Mouse (Mus musculus) forebrain, embryonic 15.5 days (tissue): ENCODE measurements around the gene 1500009C09Rik. TPM values are rescaled to one million over a fixed set of nuclear protein-coding genes. Genes with fewer than 3 reads are reported as not detected.

ENCODE experiments used
- ATAC-seq: fragments of 200-750 bp; cut with Nextera tagmentation; replicated peaks from 2 replicates; pipeline ENCODE4 v1.8.0; 2017; ENCODE audit warnings: mild to moderate bottlenecking, moderate TSS enrichment, moderate library complexity
- H3K27ac ChIP-seq: fragments of 300-500 bp; sonication (generic); replicated peaks from 2 replicates; pipeline ENCODE4 v1.5.1; 2015; ENCODE audit warnings: mild to moderate bottlenecking, inconsistent platforms
- H3K27me3 ChIP-seq: fragments of 300-500 bp; sonication (generic); 2 replicates; pipeline ENCODE4 v1.6.1; 2015; ENCODE audit warnings: inconsistent platforms
- H3K36me3 ChIP-seq: fragments of 300-500 bp; sonication (generic); 2 replicates; pipeline ENCODE4 v1.6.1; 2015; ENCODE audit warnings: mild to moderate bottlenecking, inconsistent platforms
- H3K4me1 ChIP-seq: fragments of 300-500 bp; sonication (generic); 2 replicates; pipeline ENCODE4 v1.6.1; 2015; ENCODE audit warnings: inconsistent platforms
- H3K4me2 ChIP-seq: fragments of 300-500 bp; sonication (generic); replicated peaks from 2 replicates; pipeline ENCODE4 v1.6.1; 2015; ENCODE audit warnings: mild to moderate bottlenecking, inconsistent platforms
- H3K4me3 ChIP-seq: fragments of 300-500 bp; sonication (generic); 2 replicates; pipeline ENCODE4 v1.5.1; 2015; ENCODE audit warnings: mild to moderate bottlenecking, inconsistent platforms
- H3K9ac ChIP-seq: fragments of 300-500 bp; sonication (generic); replicated peaks from 2 replicates; pipeline ENCODE4 v1.6.1; 2015; ENCODE audit warnings: mild to moderate bottlenecking, inconsistent platforms
- H3K9me3 ChIP-seq: fragments of 300-500 bp; sonication (generic); 2 replicates; pipeline ENCODE4 v1.6.1; 2016; ENCODE audit warnings: inconsistent platforms
- WGBS: fragments of 180-500 bp; shearing (Covaris S2); methylation state at CpG from one replicate; pipeline ENCODE4 v1.1.7; 2015; ENCODE audit warnings: mixed read lengths; 5-methylcytosine and 5-hydroxymethylcytosine counted together
- polyA plus RNA-seq: library from polyadenylated mRNA; unstranded; fragments of >200 nt; fragmentation: Nextera tagmentation; extraction: Ambion mirVana; gene quantifications from 2 replicates; pipeline ENCODE4 v1.2.1, GENCODE M21; 2015

The 1500009C09Rik gene
- polyA plus RNA-seq: 13.5 and 14.7 TPM in 2 replicates

GRCm38 (mm10) chr15:82252097-82252496, at the start of gene 1500009C09Rik:
TSS of gene 1500009C09Rik (plus strand) at chr15:82252397.
- 91% methylated on average over 6 of the region's 6 CpGs for WGBS
- H3K36me3 ChIP-seq: no peaks in the 10 kb centered on the region
- no peak for ATAC-seq
- no peaks in the 10 kb centered on the region for H3K27me3 ChIP-seq
- peaks cover 4% of the 10 kb centered on the region; the same call in 1 of the 2 replicates for H3K9me3 ChIP-seq
- H3K4me3 ChIP-seq: no peak within 1 kb of the TSS
- H3K9ac ChIP-seq: no peak within 1 kb of the TSS
- H3K4me2 ChIP-seq: no peak within 1 kb of the TSS
- no peak within 1 kb of the TSS for H3K27ac ChIP-seq
- H3K4me1 ChIP-seq: peaks cover 19% of the 10 kb centered on the region

GRCm38 (mm10) chr15:82203090-82203489, 49.1 kb upstream of the 1500009C09Rik start:
- no peak overlapping the region for H3K9ac ChIP-seq
- no peak overlapping the region for H3K27ac ChIP-seq
- H3K4me2 ChIP-seq: no peak overlapping the region
- WGBS: 95% methylated on average over 10 of the region's 10 CpGs
- H3K4me1 ChIP-seq: peaks cover 35% of the 10 kb centered on the region
- H3K9me3 ChIP-seq: no peaks in the 10 kb centered on the region
- H3K4me3 ChIP-seq: no peak overlapping the region
- H3K36me3 ChIP-seq: peaks cover 63% of the 10 kb centered on the region
- no peak for ATAC-seq
- H3K27me3 ChIP-seq: peaks cover 19% of the 10 kb centered on the region

- Histone ChIP-seq H3K4me1 (peaks cover 35% of the 10 kb centered on the region), H3K4me2 (no peak overlapping the region), H3K9me3 (no peaks in the 10 kb centered on the region), H3K4me3 (no peak overlapping the region), H3K27ac (no peak overlapping the region), H3K36me3 (peaks cover 56% of the 10 kb centered on the region), H3K9ac (no peak overlapping the region), H3K27me3 (peaks cover 22% of the 10 kb centered on the region)
- no peak for ATAC-seq
- WGBS: 64% methylated on average over 20 of the region's 20 CpGs
Measured at GRCm38 (mm10) chr15:82203611-82204351, 48.4 kb upstream of the 1500009C09Rik start.

- Histone ChIP-seq H3K4me1 (peaks cover 35% of the 10 kb centered on the region), H3K4me3 (no peak overlapping the region), H3K4me2 (no peak overlapping the region), H3K36me3 (peaks cover 46% of the 10 kb centered on the region), H3K27me3 (peaks cover 28% of the 10 kb centered on the region), H3K9ac (no peak overlapping the region), H3K9me3 (no peaks in the 10 kb centered on the region), H3K27ac (no peak overlapping the region)
- 62% methylated on average over 10 of the region's 10 CpGs for WGBS
- no peak for ATAC-seq
Measured at GRCm38 (mm10) chr15:82204680-82205371, 47.4 kb upstream of the 1500009C09Rik start.

GRCm38 (mm10) chr15:82206365-82207104, 45.7 kb upstream of the 1500009C09Rik start:
- peaks cover 31% of the 10 kb centered on the region for H3K36me3 ChIP-seq

GRCm38 (mm10) chr15:82207105-82207459, 45.1 kb upstream of the 1500009C09Rik start:
- H3K27me3 ChIP-seq: peaks cover 51% of the 10 kb centered on the region
- no peak overlapping the region for H3K27ac ChIP-seq

More at GRCm38 (mm10) chr15:82206365-82207104, 45.7 kb upstream of the 1500009C09Rik start:
- WGBS: 43% methylated on average over 9 of the region's 9 CpGs
- peak; percentile 77 for ATAC-seq
- Histone ChIP-seq H3K27me3 (peaks cover 45% of the 10 kb centered on the region), H3K4me3 (no peak overlapping the region), H3K9ac (no peak overlapping the region), H3K9me3 (no peaks in the 10 kb centered on the region), H3K4me2 (no peak overlapping the region), H3K27ac (0 out of 2 replicates have a peak overlapping the region, but pooled peaks have one; percentile 2), H3K4me1 (peaks cover 37% of the 10 kb centered on the region)

GRCm38 (mm10) chr15:82207504-82208219, 44.5 kb upstream of the 1500009C09Rik start:
- Histone ChIP-seq H3K4me1 (peaks cover 49% of the 10 kb centered on the region), H3K27ac (no peak overlapping the region), H3K36me3 (peaks cover 22% of the 10 kb centered on the region), H3K27me3 (peaks cover 56% of the 10 kb centered on the region), H3K9me3 (no peaks in the 10 kb centered on the region), H3K4me3 (no peak overlapping the region), H3K9ac (no peak overlapping the region), H3K4me2 (no peak overlapping the region; the same call in 1 of the 2 replicates)
- 16% methylated on average over 30 of the region's 30 CpGs for WGBS
- ATAC-seq: no peak

More at GRCm38 (mm10) chr15:82207105-82207459, 45.1 kb upstream of the 1500009C09Rik start:
- no peak for ATAC-seq
- no peaks in the 10 kb centered on the region for H3K9me3 ChIP-seq
- no peak overlapping the region; the same call in 1 of the 2 replicates for H3K4me2 ChIP-seq
- H3K9ac ChIP-seq: no peak overlapping the region
- H3K4me3 ChIP-seq: no peak overlapping the region
- WGBS: 14% methylated on average over 34 of the region's 34 CpGs
- peaks cover 43% of the 10 kb centered on the region for H3K4me1 ChIP-seq
- peaks cover 26% of the 10 kb centered on the region for H3K36me3 ChIP-seq

GRCm38 (mm10) chr15:82208307-82208706, 43.9 kb upstream of the 1500009C09Rik start:
- Histone ChIP-seq H3K4me1 (peaks cover 51% of the 10 kb centered on the region), H3K27ac (no peak overlapping the region), H3K9ac (no peak overlapping the region), H3K4me3 (no peak overlapping the region), H3K4me2 (no peak overlapping the region), H3K9me3 (no peaks in the 10 kb centered on the region), H3K36me3 (peaks cover 15% of the 10 kb centered on the region; the same call in 1 of the 2 replicates), H3K27me3 (peaks cover 62% of the 10 kb centered on the region)
- ATAC-seq: no peak
- 76% methylated on average over 8 of the region's 8 CpGs for WGBS

GRCm38 (mm10) chr15:82209295-82210050, 42.7 kb upstream of the 1500009C09Rik start:
- Histone ChIP-seq H3K9me3 (no peaks in the 10 kb centered on the region), H3K4me1 (peaks cover 46% of the 10 kb centered on the region), H3K4me3 (no peak overlapping the region), H3K27me3 (peaks cover 69% of the 10 kb centered on the region), H3K36me3 (peaks cover 6% of the 10 kb centered on the region; the same call in 1 of the 2 replicates), H3K9ac (no peak overlapping the region), H3K4me2 (no peak overlapping the region), H3K27ac (no peak overlapping the region)
- WGBS: 80% methylated on average over 13 of the region's 13 CpGs
- ATAC-seq: no peak

- H3K4me3 ChIP-seq: no peak overlapping the region
- ATAC-seq: no peak
- H3K27ac ChIP-seq: no peak overlapping the region
- H3K9me3 ChIP-seq: no peaks in the 10 kb centered on the region
- no peaks in the 10 kb centered on the region for H3K36me3 ChIP-seq
- H3K9ac ChIP-seq: no peak overlapping the region
- H3K4me2 ChIP-seq: no peak overlapping the region
- WGBS: 44% methylated on average over 1 of the region's 1 CpGs
- H3K27me3 ChIP-seq: peaks cover 82% of the 10 kb centered on the region
- peaks cover 43% of the 10 kb centered on the region for H3K4me1 ChIP-seq
Measured at GRCm38 (mm10) chr15:82210801-82211200, 41.4 kb upstream of the 1500009C09Rik start.

- Histone ChIP-seq H3K4me3 (peak overlapping the region; percentile 45), H3K4me2 (peak overlapping the region; percentile 62; the same call in 1 of the 2 replicates), H3K27ac (no peak overlapping the region), H3K4me1 (peaks cover 43% of the 10 kb centered on the region), H3K9ac (no peak overlapping the region), H3K36me3 (no peaks in the 10 kb centered on the region), H3K9me3 (no peaks in the 10 kb centered on the region), H3K27me3 (peaks cover 80% of the 10 kb centered on the region)
- under 1% methylated on average over 11 of the region's 11 CpGs for WGBS
- ATAC-seq: no peak
Measured at GRCm38 (mm10) chr15:82211281-82211680, 40.9 kb upstream of the 1500009C09Rik start.
